Mouse (Mus musculus) midbrain, embryonic 11.5 days (tissue): Measurements from ENCODE around the gene Zfp442. TPM values are rescaled to one million over a fixed set of nuclear protein-coding genes. Genes with fewer than 3 reads are reported as not detected.
A peak's percentile ranks its signal among the peaks of the same experiment; 100 is the strongest.
"Not testable (repeated sequence)": the region's sequence is repeated elsewhere in the genome, so short reads cannot be mapped to it uniquely, and the experiment has no call there.

Experiments used
- ATAC-seq: fragments of 200-750 bp; cut with Nextera tagmentation; 2 replicates; pipeline ENCODE4 v1.8.0; 2017; ENCODE audit warnings: moderate TSS enrichment, moderate library complexity; ENCODE audit not compliant: low FRiP score
- DNase-seq: peaks from one replicate; pipeline ENCODE4 v3.0.0; 2015; ENCODE audit warnings: low spot score; ENCODE audit errors: missing footprints
- H3K27ac ChIP-seq: fragments of 300-500 bp; sonication (generic); 2 replicates; pipeline ENCODE4 v1.5.1; 2014; ENCODE audit warnings: low read depth, low read length
- H3K27me3 ChIP-seq: fragments of 300-500 bp; sonication (generic); 2 replicates; pipeline ENCODE4 v1.6.1; 2014; ENCODE audit warnings: mild to moderate bottlenecking, low read length, moderate library complexity, mixed read lengths; ENCODE audit not compliant: control insufficient read depth, insufficient read depth
- H3K36me3 ChIP-seq: fragments of 300-500 bp; sonication (generic); 2 replicates; pipeline ENCODE4 v1.6.1; 2014; ENCODE audit warnings: mild to moderate bottlenecking, low read length, moderate library complexity, mixed read lengths; ENCODE audit not compliant: control insufficient read depth, insufficient read depth
- H3K4me1 ChIP-seq: fragments of 300-500 bp; sonication (generic); 2 replicates; pipeline ENCODE4 v1.6.1; 2014; ENCODE audit warnings: low read length; ENCODE audit not compliant: control insufficient read depth, insufficient read depth
- H3K4me2 ChIP-seq: fragments of 300-500 bp; sonication (generic); 2 replicates; pipeline ENCODE4 v1.6.1; 2014; ENCODE audit warnings: mild to moderate bottlenecking, moderate library complexity
- H3K4me3 ChIP-seq: fragments of 300-500 bp; sonication (generic); 2 replicates; pipeline ENCODE4 v1.5.1; 2014; ENCODE audit warnings: low read depth, low read length
- H3K9ac ChIP-seq: fragments of 300-500 bp; sonication (generic); 2 replicates; pipeline ENCODE4 v1.6.1; 2014; ENCODE audit warnings: low read length
- H3K9me3 ChIP-seq: fragments of 300-500 bp; sonication (generic); 2 replicates; pipeline ENCODE4 v1.6.1; 2016; ENCODE audit warnings: low read length; ENCODE audit not compliant: control insufficient read depth
- WGBS: fragments of 180-500 bp; shearing (Covaris S2); extraction: QIAGEN DNeasy Blood & Tissue Kit; methylation state at CpG from one replicate; pipeline ENCODE4 v1.1.7; 2014; 5-methylcytosine and 5-hydroxymethylcytosine counted together
- polyA plus RNA-seq: library from polyadenylated mRNA; unstranded; fragments of >200 nt; fragmentation: Nextera tagmentation; extraction: Ambion mirVana; gene quantifications from 2 replicates; pipeline ENCODE4 v1.2.1, GENCODE M21; 2014

The Zfp442 gene
- 7.8 and 8.9 TPM in 2 replicates for polyA plus RNA-seq

DNA sequence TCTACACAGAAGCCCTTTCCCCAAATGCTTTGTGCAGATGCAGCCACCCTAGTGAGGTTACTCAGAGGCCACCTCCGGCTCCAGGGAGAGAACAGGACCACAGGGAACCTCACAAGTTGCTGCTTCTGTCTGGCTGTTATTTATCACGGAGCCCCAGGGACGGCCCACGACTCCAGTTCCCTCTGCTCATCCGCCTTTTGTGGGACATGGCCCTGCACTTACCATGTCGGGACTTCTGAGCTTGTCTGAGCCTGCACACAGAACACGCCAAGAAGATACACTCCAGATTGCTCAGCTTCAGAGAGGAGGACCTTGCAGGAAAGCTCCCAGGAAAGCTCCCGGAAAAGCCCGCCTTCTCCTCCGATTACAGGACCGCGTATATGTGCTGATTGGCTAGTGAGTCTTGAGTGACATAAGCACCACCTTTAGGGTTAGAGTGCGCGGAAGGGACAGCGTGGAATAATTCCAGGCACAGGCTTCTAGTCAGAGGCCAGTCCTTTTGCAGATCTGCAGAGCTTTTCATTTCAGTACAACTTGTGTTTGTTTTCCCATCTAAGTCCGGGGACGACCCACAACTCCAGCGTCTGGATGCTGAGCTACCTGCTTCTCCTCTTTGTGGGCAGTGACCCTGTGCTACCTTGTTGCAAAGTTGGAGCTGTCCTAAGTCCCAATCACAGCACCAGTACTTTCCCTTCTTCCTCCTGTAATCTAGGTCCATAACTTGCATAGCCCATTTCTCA is at the start of gene Zfp442:
Zfp442 (minus strand) TSS at position 307 of the 740 bp plus-strand sequence.
- ATAC-seq (peak; percentile 100), DNase-seq (peak; percentile 95)
- peak within 1 kb of the TSS; percentile 50 for H3K9ac ChIP-seq
- whole genome bisulfite sequencing, result 0% methylated on average over 18 of the region's 18 CpGs
- H3K4me3 ChIP-seq, result peak within 1 kb of the TSS; percentile 35
- not testable (repeated sequence) for H3K27me3 ChIP-seq, H3K4me1 ChIP-seq, H3K9me3 ChIP-seq, H3K27ac ChIP-seq, H3K36me3 ChIP-seq
- H3K4me2 ChIP-seq, result peak within 1 kb of the TSS; percentile 38

DNA sequence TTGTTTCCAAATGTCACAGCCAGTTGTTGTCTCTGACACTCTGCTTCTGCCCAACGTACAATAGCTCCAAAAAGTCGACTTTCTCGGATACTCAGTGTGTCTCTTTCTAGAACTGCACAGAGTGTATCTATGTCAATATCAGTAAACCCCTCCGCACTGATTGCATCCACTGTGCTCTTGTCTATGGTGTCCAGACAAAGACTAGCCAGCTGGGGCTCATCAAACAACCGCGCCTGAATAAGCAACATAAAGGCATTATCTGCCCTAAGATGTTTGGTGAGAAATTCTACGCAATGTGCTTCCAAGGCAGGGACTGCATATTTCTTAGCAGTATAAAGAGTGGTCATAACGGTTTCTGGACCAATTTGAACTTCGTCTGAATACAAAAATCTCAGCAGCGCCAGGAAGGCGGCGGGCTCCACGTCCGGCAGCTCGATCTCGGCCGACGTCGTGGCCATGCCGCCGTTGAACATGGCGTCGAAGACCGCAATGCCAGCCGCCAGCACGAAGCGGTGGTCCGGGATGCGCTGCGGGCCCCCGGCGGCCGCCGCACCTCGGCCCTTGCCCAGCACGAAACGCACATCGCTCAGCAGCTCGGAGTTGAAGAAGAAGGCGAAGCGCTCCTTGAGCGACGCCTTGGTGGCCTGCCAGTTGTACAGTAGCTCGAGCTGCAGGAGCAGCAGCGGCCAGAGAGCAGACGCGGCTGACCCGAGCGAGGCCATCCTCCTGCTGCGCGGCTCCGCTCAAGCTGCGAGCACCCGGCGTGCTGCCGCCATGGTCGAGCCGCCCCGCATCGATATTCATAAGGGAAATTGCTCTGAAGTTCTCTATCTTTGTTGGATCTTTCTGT is 49.1 kb upstream of the Zfp442 start:
- H3K27me3 ChIP-seq, H3K36me3 ChIP-seq, H3K4me3 ChIP-seq, H3K9ac ChIP-seq, H3K27ac ChIP-seq, H3K4me1 ChIP-seq, DNase-seq, ATAC-seq, H3K9me3 ChIP-seq: not testable (repeated sequence)
- WGBS, result 45% methylated on average over 59 of the region's 60 CpGs
- peak overlapping the region; percentile 31; the same call in 1 of the 2 replicates for H3K4me2 ChIP-seq

DNA sequence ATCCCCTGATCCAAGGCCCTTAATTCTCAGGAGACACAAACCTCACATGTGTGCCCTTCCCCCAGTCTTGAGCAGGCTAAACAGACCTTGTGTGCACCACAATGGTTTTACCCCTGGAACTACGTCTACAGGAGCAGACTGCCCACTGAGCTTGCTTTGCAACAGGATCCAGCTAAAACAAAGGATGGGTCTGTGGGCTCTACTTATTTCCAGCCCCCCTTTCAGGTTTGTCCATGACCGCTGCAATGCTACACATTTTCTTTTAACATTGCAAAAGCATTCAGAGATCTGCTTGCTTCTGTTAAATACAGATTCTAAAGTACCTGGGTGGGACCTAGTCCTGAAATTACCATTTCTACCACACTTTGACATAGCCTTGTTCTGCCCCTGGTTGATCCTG is 41.7 kb upstream of the Zfp442 start:
- no peaks in the 10 kb centered on the region for H3K36me3 ChIP-seq
- 72% methylated on average over 2 of the region's 2 CpGs for WGBS
- no peaks in the 10 kb centered on the region for H3K27me3 ChIP-seq
- H3K27ac ChIP-seq, result no peak overlapping the region
- no peaks in the 10 kb centered on the region for H3K4me1 ChIP-seq
- H3K4me3 ChIP-seq, result no peak overlapping the region
- H3K9ac ChIP-seq, result no peak overlapping the region
- H3K4me2 ChIP-seq, result no peak overlapping the region
- ATAC-seq (no peak), DNase-seq (no peak)
- no peaks in the 10 kb centered on the region; the same call in 1 of the 2 replicates for H3K9me3 ChIP-seq

DNA sequence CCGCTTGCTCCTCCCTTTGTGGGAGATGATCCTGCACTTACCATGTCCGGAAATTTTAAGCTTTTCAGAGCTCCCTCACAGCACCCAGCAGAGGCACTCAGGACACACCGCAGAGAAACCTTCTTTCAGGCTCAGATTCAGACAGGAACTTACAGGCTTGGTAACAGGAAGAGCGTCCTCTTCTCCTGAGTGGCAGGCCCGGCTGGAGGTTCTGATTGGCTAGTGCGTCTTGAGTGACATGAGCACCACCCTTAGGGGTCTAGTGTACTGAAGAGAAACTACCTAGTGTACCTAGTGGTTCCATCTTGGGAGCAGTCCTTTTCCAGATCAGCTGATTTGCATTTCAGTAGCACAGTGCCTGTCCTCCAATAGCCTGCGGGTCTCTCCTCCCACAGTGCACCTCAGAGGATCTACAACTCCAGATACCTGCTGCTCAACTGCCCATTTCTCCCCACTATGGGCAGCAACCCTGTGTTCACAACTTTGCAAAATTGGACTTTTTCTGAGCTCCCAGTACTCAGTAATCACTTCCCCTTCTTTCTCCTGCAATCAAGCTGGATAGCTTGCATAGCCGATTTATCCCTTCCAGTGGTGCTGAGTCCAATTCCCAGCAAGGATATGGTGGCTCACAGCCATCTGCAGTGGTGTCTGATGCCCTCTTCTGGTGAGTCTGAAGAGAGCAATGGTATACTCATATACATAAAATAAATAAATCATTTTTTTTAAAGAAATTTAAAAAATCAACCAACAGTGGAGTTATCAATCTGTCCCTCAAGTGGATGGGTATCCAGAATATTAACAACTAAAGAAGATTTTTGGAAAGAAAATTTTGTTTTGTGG is 33.9 kb upstream of the Zfp442 start, which contains the start of gene Zfp345:
Zfp345 (minus strand) TSS at position 153 of the 840 bp plus-strand sequence.
- H3K9ac ChIP-seq, H3K4me3 ChIP-seq, H3K4me2 ChIP-seq, DNase-seq, H3K4me1 ChIP-seq, H3K9me3 ChIP-seq, H3K27ac ChIP-seq, H3K27me3 ChIP-seq, H3K36me3 ChIP-seq: not testable (repeated sequence)
- WGBS, result 70% methylated on average over 7 of the region's 8 CpGs
- ATAC-seq, result 0 out of 2 replicates have a peak, but pooled peaks have one; percentile 16

DNA sequence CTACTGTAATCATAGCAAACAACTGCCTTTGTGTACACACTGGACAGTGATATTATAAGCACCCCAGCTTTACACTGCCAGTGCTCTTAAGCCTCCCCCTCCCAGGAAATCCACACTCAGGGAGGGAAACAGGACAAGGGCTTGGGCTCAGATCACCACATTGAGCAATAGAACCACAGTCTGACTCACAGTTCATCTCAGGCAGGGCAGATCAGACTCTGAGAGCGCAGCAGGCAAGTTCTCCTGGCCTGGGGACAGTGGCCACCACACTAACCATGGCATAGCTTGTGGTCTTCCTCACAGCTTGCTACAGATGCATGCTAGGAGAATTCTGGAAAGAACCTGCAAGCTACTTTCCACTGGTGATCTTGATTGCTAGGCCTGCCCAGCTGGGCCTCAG is 12.2 kb downstream of the Zfp442 start:
- H3K4me2 ChIP-seq, DNase-seq, H3K27me3 ChIP-seq, H3K27ac ChIP-seq, H3K9ac ChIP-seq, H3K4me1 ChIP-seq, ATAC-seq, H3K36me3 ChIP-seq, H3K4me3 ChIP-seq: not testable (repeated sequence)
- peaks cover 12% of the 10 kb centered on the region; the same call in 1 of the 2 replicates for H3K9me3 ChIP-seq
- WGBS, result 86% methylated on average over 1 of the region's 1 CpGs

DNA sequence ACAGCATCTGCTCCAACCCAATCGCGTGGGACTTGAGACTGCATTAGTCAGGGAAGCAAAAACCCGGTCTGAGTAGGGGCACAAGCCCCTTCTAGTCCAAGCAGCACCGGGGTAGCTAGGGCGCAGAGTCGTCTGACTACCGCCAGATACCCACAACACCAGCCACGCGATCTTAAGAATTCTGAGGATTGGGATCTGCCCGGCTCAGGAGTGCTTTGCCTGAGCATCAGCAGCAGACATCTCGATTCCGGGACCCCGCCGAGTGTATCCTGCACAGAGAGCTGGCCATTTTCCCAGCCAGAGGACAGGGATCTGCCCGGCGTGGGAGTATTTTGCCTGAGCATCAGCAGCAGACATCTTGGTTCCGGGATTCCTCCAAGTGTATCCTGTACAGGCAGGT is 39.1 kb downstream of the Zfp442 start:
- not testable (repeated sequence) for H3K4me1 ChIP-seq, DNase-seq, H3K36me3 ChIP-seq, H3K4me2 ChIP-seq, H3K27ac ChIP-seq, H3K4me3 ChIP-seq, H3K27me3 ChIP-seq, ATAC-seq, H3K9ac ChIP-seq, H3K9me3 ChIP-seq
- WGBS, result 91% methylated on average over 17 of the region's 17 CpGs

DNA sequence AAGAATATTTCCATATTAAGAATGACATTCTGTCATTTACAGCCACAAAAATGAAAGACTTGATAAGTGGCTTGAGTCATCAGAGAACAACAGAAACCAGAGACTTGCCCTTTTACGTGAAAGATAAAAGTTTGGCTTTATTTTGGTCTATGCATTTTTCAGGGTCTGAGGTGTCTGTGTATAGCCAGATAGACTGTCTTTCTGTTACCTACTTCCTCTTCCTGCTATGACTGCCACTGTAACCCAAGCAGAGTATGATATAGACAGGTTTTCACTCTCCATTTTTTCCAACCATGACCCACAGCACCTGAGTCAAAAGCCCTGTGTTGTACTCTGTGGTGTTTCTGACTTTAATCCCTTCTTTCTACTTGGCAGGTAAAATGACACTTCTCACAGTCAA is 61.1 kb downstream of the Zfp442 start:
- Histone ChIP-seq H3K9ac (no peak overlapping the region), H3K4me2 (no peak overlapping the region), H3K4me3 (no peak overlapping the region), H3K27me3 (no peaks in the 10 kb centered on the region), H3K27ac (no peak overlapping the region), H3K4me1 (no peaks in the 10 kb centered on the region), H3K9me3 (no peaks in the 10 kb centered on the region; the same call in 1 of the 2 replicates), H3K36me3 (no peaks in the 10 kb centered on the region)
- DNase-seq (no peak), ATAC-seq (no peak)
- WGBS, result 83% methylated on average over 1 of the region's 1 CpGs

DNA sequence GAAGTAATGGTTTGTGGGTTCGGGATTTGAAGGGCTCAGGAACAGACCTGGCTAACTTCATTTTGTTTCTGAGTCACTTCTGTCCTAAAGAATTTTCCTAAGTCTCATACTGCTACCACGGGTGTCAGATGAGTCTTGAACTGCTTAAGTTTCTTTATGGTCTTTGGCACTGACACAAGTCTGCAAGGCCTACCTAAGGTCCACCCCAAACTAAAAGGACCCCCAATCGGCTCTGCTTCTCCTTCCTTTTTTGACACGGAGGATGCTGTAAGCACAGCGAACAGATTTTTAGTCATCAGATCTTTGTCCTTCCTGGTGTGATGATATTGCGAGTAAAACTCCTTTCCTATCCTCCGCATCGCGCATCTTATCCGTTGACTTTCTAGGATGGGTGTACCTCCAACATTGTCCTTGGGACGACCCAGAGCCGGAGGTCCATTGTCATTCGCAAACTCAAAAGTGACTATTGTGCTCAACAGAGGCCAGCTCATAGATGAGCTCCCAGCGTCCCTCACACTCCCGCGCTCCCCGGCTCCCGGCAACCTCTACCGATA is 65.7 kb downstream of the Zfp442 start:
- not testable (repeated sequence) for H3K9ac ChIP-seq, H3K36me3 ChIP-seq, H3K9me3 ChIP-seq, H3K4me1 ChIP-seq, ATAC-seq, DNase-seq, H3K27me3 ChIP-seq, H3K4me2 ChIP-seq, H3K4me3 ChIP-seq, H3K27ac ChIP-seq
- 95% methylated on average over 18 of the region's 19 CpGs for WGBS
